Mouse (Mus musculus) left cerebral cortex, postnatal 14 days (tissue): Measurements from ENCODE around the gene Man2a1. TPM values are rescaled to one million over a fixed set of nuclear protein-coding genes. Genes with fewer than 3 reads are reported as not detected.
"Not testable (repeated sequence)": the region's sequence is repeated elsewhere in the genome, so short reads cannot be mapped to it uniquely, and the experiment has no call there.

Experiments
- DNase-seq, 2 experiments: peaks; one replicate each; pipeline ENCODE4 v3.0.0; 2021 to 2022; ENCODE audit warnings: low spot score in 2 of 2, mixed read lengths in 1 of 2
- intact Hi-C: fragments of 180-260 bp; cut with DNase I; formaldehyde crosslinking; loops from one replicate; pipeline ENCODE4 v1.15.1; 2025
- total RNA-seq, 2 experiments: library from RNA; stranded (reverse); gene quantifications; 2 replicates each; pipeline ENCODE4 v1.2.3; 2021

Man2a1 gene
- total RNA-seq, 2 experiments from 2014 or later = 20.0 to 24.4 TPM

GRCm38 (mm10) chr17:64743606-64744300 lies 143.2 kb downstream of the Man2a1 start:
- intact Hi-C loops = no loop called here
- DNase-seq = no peak

DNA sequence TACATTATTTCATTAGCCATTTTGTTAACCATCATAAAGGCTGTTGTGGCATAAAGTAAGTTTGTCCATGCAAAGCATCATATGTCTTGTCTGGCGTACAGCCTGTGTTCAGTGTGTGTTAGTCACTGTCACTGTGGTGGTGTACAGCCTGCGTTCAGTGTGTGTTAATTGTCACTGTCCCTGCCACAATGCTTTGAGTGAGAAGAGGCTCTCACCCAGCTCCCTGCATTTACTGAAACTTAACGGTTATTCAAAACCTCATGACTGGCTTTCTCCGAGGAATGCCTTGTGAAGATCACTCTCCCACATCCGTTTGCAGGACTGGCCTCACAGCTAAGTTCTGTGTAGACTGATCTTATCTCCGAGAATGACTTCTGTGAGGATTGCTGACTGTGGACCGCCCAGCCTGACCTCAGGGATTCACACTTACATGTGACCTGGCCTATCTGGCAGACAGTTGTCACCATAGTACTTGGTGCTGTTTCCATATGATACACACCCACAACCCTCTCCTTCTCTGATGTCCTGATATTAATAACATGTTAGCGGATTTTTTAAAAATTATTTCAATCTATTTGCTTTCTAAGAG lies 146.2 kb downstream of the Man2a1 start:
- intact Hi-C loops = no loop called here
- DNase-seq = no peak

DNA sequence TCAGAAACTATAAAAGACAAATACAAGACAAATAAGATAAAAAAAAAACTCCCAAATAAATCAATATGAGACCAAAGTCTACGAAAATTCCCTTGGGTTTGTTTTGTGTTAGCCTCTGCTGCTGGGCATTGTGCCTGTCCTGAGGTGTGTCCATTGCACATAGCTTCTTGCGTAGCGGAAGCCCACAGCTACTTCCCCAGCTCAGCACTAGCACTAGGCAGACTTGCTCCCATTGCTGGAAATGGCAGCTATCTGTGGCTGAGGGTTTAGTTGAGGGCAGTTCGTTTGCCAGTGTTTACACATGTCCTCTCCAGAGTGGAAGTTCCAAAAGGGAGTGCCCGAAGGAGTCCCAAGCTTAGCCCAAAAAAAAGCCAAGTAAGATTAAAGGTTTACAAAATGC lies 146.9 kb downstream of the Man2a1 start:
- no peak for DNase-seq
- intact Hi-C loops = no loop called here

GRCm38 (mm10) chr17:64748131-64748530 lies 147.6 kb downstream of the Man2a1 start:
- DNase-seq = no peak
- intact Hi-C loops = no loop called here

DNA sequence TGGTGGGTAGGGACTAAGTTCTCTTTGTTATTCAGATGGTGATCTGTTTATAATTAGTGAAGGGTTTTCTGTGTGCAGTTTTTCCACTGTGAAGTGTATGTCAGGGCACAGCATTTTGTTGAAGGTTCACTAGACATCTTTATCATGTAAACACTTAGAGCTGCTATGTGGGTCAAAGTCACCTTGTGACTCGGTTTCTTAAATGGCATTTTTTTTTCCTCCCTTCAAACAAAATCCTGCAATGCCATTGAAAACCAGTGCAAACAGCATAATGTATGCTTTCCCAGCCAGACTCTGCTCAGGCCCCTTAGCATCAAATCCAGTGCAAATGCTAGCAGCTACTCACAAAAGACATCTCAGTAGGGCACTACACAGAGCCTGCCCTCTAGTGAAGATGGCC lies 148.6 kb downstream of the Man2a1 start:
- no peak for DNase-seq
- intact Hi-C loops = no loop called here

GRCm38 (mm10) chr17:64751249-64751648 lies 150.7 kb downstream of the Man2a1 start:
- intact Hi-C loops = no loop called here
- DNase-seq = no peak

- peak in 1 of 2 experiments; percentile 34 for DNase-seq
- intact Hi-C loops = no loop called here
These were observed 151.8 kb downstream of the Man2a1 start for GRCm38 (mm10) chr17:64752126-64753019.

GRCm38 (mm10) chr17:64753507-64753906 lies 153.0 kb downstream of the Man2a1 start:
- intact Hi-C loops = no loop called here
- DNase-seq = peak in 1 of 2 experiments; percentile 40

DNA sequence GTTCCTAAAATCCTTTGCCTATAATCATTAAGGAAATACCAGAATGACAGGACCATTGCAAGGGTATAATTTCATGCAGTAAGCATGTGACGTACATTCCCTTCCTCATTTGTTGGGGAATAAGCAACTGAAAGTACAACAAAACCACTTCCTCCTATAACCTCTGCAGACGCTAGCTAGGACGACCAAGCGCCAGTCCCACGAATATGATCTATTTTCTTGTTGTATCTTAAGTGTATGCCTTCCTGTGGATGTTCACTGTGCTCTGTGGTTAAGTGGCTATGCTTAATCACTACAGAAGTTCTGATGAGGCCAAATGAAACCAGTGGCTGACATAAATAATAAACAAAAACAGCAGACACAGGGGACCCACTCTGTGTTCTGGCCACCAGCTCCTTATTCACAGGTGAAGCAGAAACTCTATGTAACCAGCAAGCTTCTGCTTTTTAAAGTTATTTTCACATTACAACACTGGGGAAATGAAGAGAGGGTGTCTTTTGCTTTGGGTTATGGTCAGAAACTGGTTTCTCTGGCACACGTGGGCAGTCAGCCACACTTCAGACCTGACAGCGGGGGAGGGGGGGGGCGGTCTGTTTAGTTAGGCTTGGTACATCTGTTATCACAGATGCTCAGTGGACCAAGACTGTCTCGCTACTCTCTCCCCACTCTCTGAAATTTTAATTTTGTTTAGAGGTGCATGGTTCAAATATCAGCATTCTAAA lies 153.8 kb downstream of the Man2a1 start:
- intact Hi-C loops = no loop called here
- DNase-seq = no peak

- no peak for DNase-seq
- intact Hi-C loops = no loop called here
These were observed 154.7 kb downstream of the Man2a1 start for GRCm38 (mm10) chr17:64755191-64755590.

DNA sequence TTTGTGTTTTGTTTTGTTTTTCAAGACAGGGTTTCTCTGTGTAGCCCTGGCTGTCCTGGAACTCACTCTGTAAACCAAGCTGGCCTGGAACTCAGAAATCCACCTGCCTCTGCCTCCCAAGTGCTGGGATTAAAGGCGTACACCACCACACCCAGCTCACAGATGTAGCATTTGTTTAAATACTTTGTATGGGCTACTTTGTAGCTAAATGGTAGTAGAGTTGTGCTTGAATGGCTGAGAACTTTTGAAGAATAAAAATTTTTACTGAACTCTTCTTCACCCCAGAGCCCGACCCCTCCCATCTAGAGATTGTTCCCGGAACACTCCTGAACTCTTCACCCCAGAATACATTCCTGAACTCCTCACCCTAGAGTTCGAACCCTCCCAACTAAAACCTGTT lies 162.1 kb downstream of the Man2a1 start:
- DNase-seq, intact Hi-C loops: not testable (repeated sequence)

GRCm38 (mm10) chr17:64763491-64763890 lies 163.0 kb downstream of the Man2a1 start:
- DNase-seq = no peak
- intact Hi-C loops = no loop called here

GRCm38 (mm10) chr17:64764175-64765122 lies 163.9 kb downstream of the Man2a1 start:
- intact Hi-C loops = no loop called here
- no peak for DNase-seq

DNA sequence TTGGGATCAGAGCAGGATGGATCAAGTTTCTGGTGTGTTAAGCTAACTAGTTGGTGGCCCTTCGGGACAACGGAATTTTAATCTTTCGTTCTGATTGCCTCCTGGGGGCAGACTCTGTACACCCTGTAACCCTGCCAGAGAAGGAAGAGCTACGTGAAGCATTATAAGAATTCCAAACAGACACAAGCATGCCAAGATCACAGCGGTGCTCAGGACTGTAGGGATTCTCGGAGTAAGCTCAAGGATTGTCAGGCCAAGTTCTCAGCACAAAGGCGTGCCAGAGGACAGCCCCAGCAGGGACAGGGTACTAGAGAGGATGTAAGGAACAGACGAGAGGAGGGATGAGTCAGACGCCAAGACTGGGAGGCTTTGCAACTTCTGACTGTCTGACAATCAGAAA lies 164.8 kb downstream of the Man2a1 start:
- no peak for DNase-seq
- intact Hi-C loops = no loop called here

GRCm38 (mm10) chr17:64766507-64766906 lies 166.0 kb downstream of the Man2a1 start:
- DNase-seq = no peak

DNA sequence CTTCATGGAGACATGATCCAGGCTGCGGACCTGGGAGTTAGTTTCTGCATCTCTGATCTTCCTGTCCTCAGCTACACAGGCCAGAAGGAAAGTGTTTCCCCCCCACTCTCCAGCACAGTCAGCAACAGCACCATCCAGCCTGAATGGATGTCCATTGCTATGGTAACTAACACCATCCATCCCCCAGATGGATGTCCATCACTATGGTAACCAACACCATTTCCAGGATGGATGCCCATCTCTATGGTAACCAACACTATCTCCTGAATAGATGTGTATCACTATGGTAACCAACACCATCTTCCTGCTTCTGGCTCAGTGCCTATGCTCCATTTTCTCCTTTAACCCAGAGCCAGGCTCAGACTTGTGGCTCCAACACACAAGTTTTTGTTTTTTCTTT lies 169.7 kb downstream of the Man2a1 start:
- DNase-seq = peak; percentile 20 to 88
- intact Hi-C loops = no loop called here

More at GRCm38 (mm10) chr17:64766507-64766906, 166.0 kb downstream of the Man2a1 start:
- intact Hi-C loops = no loop called here

- peak in 1 of 2 experiments; percentile 35 for DNase-seq
- intact Hi-C loops = no loop called here
These were observed 172.1 kb downstream of the Man2a1 start for GRCm38 (mm10) chr17:64772611-64773010.

DNA sequence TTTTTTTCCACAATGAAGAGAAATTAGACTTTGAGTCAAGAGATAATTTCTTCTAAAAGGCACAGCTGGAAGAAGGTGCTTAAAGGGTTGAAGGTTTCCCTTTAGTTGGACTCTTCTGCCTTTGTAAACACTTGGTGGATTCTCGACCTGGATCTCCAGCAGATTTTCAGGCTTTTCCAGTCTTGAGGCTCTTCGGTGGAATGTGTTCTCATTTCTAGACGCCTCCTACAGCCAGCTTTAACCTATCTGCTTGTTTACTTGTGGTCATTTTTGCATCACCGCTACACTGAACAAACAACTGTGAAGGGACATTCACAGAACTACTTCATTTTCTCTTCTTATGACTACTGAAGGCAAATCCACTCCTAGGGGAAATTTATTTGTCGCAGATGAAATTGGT lies 173.7 kb downstream of the Man2a1 start:
- intact Hi-C loops = no loop called here
- no peak for DNase-seq

- intact Hi-C loops = no loop called here
- DNase-seq = no peak
These were observed 177.8 kb downstream of the Man2a1 start for GRCm38 (mm10) chr17:64778300-64778699.
